Mouse (Mus musculus): ENCODE measurements around the gene Acadvl.

Acadvl gene

DNA sequence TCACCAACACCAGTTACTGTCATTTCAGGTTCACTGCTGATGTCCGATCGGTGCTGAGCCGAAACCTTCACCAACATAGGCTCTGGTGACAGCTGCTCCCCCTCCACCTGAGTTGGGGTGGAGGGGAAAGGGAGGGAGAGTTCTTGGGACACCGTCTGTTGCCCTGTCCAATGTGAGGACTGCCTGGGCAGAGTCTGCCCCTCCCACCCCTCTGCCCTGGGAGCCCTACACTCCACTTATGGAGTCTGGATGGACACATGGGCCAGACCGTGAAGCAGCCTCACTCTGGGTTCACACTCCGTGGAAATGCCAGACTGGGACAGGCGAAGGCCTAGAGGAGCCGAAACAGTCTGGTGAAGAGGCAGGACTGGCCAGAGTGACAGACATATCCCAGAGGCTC is 25.3 kb downstream of the Acadvl start:
- in situ Hi-C loops (cut with MboI; ENCODE audit: unreplicated experiment in 2 of 2), result loop anchor here in 1 of 2 experiments (25.0 kb wide), 2 partner anchors 578 to 928 kb away; partner anchors contain the start of genes Borcs6, Kdm6b and Tmem107

DNA sequence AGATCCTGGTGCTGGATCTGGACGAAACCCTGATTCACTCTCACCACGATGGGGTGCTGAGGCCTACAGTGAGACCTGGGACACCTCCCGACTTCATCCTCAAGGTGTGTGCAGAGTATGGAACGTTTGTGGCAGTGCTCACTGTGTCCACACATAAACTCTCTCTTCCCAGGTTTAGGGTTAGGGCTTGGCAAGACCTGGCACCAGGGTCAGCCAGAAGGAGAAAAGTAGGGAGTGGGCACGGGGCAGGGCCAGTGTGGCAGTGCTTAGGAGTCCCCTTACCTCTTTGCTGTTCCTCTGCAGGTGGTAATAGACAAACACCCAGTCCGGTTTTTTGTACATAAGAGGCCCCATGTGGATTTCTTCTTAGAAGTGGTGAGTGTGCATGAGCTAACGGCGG is 30.8 kb downstream of the Acadvl start:
- in situ Hi-C loops (cut with MboI; ENCODE audit: unreplicated experiment in 2 of 2), result loop anchor here in 1 of 2 experiments (25.0 kb wide), 2 partner anchors 572 to 922 kb away; partner anchors contain the start of genes Borcs6, Kdm6b and Tmem107

DNA sequence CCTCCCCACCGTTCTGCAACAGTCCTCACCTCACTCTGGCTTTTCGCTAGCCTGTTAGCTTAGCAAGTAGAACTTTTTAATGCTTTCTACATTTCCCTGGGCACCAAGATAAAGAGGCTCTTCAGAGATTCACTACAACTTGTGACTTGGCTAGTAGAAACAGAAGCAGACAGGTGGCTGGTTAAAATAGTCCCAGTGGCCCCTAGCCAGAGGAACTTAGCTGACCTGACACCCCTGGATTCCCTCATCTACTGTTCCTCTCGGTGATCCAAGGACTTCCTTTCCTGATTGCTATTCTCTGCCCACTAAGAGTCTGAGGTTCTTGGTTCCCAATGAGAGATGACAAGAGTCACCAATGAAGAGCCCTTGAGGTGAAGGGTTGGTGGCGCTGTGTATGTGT is 31.8 kb downstream of the Acadvl start:
- in situ Hi-C loops (cut with MboI; ENCODE audit: unreplicated experiment in 2 of 2), result loop anchor here in 1 of 2 experiments (25.0 kb wide), 2 partner anchors 571 to 921 kb away; partner anchors contain the start of genes Borcs6, Kdm6b and Tmem107

DNA sequence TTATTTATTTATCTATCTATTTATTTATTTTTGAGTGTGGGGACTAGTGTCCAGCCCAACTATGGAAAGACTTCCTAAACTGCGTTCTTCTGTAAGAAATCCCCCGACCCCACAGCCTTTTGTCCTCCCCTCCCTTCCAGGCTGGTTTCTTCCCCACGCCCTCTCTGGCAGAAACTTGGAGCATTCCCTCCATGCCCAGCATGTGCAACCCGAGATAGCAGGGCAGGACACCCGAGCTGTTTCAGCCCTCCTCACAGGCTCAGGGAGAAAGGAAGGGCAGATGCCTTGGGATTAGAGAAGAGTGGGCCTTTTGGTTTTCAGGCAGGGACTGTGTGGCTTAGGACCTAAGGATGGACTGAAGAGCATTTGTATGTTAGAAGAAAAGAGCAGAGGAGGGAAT is 32.3 kb downstream of the Acadvl start:
- in situ Hi-C loops (cut with MboI; ENCODE audit: unreplicated experiment in 2 of 2), result loop anchor here in 1 of 2 experiments (25.0 kb wide), 2 partner anchors 571 to 921 kb away; partner anchors contain the start of genes Borcs6, Kdm6b and Tmem107

DNA sequence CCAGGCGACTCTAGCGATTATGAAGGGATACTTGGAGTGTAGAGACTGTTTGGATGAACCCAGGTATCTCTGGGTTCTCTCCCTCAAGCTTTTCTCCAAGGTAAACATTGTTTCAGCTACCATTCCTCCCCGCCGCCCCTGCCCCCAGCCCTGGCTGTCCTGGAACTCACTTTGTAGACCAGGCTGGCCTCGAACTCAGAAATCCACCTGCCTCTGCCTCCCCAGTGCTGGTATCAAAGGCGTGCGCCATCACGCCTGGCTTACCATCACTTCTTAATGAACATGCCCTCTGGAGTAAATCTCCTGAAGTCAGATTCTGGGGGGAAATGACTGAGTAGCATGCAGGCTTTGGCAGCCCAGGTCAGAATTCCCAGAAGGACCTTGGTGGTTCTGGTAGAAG is 33.0 kb downstream of the Acadvl start, which contains the start of gene Elp5:
Gene Elp5 (minus strand): TSS at position 293 of the 400 bp plus-strand sequence.
- in situ Hi-C loops (cut with MboI; ENCODE audit: unreplicated experiment in 2 of 2), result loop anchor here in 1 of 2 experiments (25.0 kb wide), 2 partner anchors 570 to 920 kb away; partner anchors contain the start of genes Borcs6, Kdm6b and Tmem107

DNA sequence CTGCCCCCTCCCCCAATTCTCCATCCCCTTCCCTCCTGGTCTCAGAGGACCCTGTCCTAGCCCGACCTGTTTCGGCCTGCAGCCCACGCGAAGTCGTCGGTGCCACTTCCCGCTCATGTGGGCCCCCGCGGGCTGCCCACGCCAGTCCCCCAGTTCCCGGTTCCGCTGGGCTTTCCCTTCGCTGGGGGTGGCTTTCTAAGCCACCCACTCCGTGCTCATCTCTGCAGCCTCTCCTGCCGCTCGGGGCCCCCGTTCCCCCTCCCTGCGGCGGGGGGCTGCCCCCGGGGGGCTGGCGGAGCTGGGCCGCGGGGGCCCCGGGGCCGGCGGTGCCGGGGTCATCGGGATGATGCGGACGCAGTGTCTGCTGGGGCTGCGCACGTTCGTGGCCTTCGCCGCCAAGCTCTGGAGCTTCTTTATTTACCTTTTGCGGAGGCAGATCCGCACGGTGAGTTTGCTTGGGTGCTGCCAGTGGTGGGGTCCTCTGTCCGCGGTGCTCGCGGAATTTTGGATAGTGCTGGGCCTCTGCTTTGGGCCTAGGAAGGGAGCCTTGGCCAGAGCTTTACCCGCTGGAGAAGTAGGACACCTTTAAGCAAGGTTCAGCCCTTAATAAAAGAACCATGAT is 34.0 kb downstream of the Acadvl start, which contains the start of gene Ctdnep1:
Gene Ctdnep1 (plus strand): TSS at position 16 of the 622 bp plus-strand sequence.
- in situ Hi-C loops (cut with MboI; ENCODE audit: unreplicated experiment in 2 of 2), result loop anchor here in 1 of 2 experiments (25.0 kb wide), 2 partner anchors 569 to 919 kb away; partner anchors contain the start of genes Borcs6, Kdm6b and Tmem107

DNA sequence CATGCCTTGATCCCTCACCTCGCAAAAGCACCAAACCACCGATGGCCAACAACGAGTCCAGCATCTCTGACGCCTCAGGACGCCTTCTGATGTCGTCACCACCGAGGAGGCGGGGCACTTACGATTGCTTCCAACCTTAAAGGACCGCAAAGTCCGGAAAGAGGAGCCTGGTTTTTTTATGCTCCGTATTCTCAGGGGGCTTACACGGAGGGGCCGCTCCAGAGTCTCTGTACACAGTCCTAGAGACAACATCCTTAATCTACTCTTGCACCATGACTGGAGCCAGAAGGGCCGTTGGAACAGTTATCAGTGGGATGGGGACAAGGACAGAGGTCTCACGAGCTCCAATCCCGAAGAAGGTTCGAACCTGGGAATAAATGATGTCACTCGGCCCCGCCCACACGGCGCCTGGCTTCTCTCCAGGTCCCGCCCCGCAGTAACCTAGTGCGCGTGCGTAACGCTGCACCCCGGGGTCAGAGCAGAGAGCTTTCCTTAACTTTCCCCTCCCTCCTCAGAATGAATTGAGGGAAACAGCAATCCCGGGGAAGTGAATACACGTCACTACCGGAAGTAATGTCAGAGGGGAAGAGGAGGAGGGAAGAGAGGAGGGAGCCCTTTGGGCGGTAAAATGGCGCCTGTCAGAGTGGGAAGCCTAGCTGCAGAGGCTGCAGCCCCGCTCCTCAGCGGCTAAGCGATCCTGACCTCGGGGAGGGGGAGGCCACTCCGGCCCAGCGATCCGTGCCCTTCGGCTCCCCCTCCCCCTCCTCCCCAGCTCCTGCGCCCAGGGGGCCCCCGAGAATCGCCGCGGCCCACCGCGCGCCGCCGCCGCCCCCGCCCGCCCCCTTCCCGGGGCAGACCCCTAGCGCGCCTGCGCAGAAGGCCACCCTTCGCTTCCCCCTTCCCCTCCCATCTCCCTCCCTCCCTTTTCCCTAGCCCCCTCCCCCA is 34.7 kb downstream of the Acadvl start:
- in situ Hi-C loops (cut with MboI; ENCODE audit: unreplicated experiment in 2 of 2), result loop anchor here in 1 of 2 experiments (25.0 kb wide), 2 partner anchors 568 to 918 kb away; partner anchors contain the start of genes Borcs6, Kdm6b and Tmem107

DNA sequence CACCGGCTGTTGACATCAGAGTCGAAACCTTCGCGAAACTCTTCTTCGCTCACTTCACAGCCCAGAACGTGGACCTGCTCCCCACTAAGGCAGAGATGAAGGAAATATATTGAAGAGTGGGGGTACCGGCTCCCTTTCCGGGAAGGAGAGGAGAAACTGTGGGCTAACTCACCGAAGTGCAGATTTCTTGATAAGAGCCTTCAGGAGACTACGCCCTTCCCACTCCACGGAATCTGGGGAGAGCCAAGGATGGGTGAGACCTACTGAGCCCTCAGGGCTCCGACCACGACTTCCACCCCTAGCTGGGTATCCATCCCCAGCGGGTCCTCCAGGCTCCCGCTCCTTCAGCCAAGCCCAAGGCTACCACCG is 35.4 kb downstream of the Acadvl start:
- in situ Hi-C loops (cut with MboI; ENCODE audit: unreplicated experiment in 2 of 2), result loop anchor here in 1 of 2 experiments (25.0 kb wide), 2 partner anchors 568 to 918 kb away; partner anchors contain the start of genes Borcs6, Kdm6b and Tmem107

DNA sequence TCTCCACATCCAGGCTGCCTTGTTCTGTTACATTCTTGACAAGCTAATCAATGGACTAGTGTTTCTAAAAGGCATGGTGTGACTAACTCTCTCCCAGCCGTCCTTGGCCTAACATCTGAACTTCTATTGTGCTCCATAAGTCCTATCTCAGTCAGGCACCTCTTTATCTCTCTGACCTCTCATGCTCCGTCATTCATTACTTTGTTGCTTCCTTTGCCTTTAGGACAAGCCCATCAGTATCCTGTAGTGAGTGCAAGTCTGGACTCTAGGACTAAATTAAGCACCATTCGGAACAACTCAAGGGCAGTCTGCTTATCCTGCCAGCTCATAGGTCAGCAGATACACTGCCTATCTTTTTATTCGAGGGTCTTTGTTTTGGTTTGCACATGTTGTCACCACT is 38.9 kb downstream of the Acadvl start:
- in situ Hi-C loops (cut with MboI; ENCODE audit: unreplicated experiment in 2 of 2), result loop anchor here in 1 of 2 experiments (25.0 kb wide), 2 partner anchors 564 to 914 kb away; partner anchors contain the start of genes Borcs6, Kdm6b and Tmem107

DNA sequence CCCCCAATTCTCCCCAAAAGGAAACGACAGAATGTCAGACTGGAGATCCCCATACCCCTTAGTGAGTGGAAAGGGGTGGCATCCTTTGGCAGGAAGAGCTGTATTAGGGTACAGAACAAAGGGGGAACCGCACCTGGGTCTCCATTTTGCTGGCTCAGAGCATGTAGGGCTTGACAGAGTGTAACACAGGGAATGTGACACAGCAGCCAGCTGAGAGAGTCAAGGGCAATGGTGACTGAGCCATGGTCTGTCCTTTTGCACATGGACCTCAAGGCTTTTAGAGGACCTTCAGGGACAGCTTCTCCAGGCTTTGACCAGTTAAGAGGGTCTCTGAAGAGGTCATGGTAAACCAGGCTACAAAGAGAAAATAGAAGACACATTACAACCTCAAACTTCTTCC is 40.3 kb downstream of the Acadvl start:
- in situ Hi-C loops (cut with MboI; ENCODE audit: unreplicated experiment in 2 of 2), result loop anchor here in 1 of 2 experiments (25.0 kb wide), 2 partner anchors 563 to 913 kb away; partner anchors contain the start of genes Borcs6, Kdm6b and Tmem107

DNA sequence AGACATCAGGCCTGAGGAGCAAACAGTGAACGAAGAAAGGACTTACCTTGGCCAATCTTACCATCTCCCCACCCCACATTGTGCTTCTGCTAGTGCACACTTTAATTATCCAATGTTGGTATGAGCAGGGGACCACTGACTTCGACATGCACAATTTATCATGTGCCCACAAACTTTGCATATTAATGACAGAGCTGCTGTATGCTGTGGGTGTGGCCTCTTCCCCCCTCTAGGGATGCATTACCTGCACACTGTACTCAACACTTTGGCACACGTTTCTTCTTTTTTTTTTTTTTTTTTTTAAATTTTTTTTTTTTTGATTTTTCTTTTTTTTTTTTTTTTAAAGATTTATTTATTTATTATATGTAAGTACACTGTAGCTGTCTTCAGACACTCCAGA is 44.4 kb downstream of the Acadvl start:
- in situ Hi-C loops (cut with MboI; ENCODE audit: unreplicated experiment in 2 of 2), result no loop called here

DNA sequence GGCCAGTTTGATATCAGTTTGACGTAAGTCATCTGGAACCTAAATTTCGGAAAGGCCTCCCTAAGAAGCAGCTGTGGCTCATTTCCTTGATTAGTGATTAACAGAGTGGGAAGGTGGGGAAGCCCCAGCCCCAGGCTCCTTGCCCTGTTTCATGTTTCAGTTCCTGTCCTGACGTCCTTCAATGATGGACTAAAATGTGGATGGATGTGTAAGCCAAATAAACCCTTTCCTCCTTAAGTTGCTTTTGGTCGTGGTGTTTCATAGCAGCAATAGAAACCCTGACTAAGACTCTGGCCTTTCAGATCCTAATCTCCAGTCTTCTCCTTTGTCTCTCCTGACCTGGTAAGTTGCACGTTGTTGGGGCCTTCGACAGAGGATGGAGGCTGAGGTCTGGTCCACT is 45.0 kb downstream of the Acadvl start:
- in situ Hi-C loops (cut with MboI; ENCODE audit: unreplicated experiment in 2 of 2), result no loop called here

DNA sequence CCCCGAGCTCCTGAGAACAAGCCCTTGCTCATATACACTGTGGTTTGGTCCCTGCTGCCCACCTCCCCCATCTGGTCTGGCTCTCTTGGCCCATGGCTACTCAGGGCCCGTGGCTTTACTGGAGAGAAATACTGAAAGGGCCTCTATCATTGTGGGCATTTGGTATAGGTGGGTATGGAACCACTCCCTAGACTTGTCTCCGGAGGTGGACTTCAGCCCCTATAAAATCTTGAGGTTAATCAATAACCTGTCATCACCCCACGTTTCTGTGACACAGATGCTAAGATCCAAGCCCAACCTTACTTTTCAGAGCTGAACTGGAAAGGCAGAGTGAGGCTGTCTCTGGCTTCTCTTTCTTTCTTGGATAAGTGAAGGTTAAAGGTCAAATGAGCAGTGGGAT is 46.4 kb downstream of the Acadvl start:
- in situ Hi-C loops (cut with MboI; ENCODE audit: unreplicated experiment in 2 of 2), result no loop called here

DNA sequence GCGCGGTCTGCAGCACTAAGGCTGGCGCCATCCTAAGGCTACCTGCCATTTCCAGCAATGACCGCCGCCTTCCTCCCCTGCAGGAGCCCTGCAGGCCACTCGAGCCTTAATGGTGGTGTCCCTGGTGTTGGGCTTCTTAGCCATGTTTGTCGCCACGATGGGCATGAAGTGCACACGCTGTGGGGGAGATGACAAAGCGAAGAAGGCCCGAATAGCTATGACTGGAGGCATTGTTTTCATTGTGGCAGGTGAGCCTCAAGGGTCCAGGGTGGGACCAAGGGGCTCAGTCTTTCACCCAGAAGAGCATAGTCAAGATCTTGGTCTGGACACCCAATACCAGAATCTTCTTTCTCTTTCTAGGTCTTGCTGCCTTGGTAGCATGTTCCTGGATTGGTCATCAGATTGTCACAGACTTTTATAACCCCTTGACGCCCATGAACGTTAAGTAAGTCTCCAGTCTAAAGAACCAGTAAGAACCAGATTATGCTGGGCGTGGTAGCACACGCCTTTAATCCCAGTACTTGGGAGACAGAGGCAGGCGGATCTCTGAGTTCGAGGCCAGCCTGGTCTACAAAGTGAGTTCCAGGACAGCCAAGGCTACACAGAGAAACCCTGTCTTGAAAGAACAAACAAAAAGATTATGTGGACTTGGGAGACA is 48.2 kb downstream of the Acadvl start:
- in situ Hi-C loops (cut with MboI; ENCODE audit: unreplicated experiment in 2 of 2), result no loop called here

DNA sequence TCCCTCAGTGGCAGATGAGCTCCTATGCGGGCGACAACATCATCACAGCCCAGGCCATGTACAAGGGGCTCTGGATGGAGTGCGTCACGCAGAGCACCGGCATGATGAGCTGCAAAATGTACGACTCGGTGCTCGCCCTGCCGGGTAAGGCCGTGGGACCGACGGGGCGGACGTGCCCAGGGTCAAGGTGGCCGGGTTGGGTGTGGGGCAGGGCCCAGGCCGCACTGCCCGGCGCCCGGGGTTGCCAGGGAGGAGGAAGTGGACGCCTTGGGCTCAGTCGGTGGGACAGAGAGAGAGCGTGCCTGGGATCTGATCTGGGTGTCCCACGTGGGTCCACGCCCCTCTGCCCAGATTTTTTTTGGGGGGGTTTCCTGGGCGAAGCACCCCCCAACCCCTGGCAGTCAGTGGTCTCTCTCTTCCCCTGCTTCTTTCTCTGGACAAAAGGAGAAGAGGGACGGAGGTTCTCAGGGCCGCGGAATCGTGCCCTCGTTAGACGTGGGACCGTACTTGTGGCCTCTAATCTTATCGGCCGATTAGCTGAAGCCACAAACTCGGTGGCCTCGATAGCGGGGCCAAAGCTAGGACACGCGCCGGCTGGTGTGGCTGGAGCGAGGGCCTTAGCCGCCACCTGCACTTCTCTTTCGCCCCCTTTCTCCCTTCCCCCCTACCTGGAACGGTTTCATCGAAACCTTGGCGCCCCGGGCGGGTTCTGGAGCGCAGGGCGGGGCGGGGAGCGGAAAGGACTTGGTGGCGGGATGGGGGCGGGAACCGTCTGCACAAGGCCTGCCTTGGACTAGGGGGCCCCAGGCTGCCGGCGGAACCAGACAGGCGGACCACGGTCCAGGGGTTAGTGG is 49.0 kb downstream of the Acadvl start:
- in situ Hi-C loops (cut with MboI; ENCODE audit: unreplicated experiment in 2 of 2), result no loop called here

DNA sequence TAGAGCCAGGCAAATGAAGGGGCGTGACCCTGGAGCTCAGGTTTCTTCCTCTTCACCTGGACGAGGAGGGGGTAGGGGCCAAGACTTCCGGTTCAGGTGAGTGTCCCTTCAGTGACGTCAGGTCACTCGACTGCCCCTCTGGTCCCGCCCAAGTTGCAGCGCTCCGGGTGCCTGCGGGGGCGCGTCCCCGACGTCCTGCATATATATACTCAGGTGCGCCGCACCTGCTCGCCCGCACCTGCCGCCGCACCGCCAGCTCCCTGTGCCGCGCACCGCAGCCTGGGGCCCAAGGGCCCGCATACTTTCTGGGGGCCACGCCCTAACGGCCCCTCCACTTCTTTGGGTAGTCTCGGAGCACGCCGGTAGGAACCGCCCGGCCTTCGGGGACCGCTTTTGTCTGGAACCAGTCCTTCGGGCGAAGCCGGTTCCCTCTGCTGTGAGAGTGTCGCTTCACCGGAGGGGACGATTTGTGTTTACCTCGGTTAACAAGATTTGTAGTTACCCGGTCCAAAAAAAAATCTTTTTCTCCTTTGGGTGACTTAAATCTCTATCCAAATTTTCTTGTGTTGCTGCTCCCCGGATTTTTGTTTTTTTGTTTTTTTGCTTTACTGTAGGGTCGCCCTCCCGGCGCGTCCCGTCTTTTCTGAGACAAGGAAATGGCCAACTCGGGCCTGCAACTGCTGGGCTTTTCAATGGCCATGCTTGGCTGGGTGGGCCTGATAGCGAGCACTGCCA is 49.8 kb downstream of the Acadvl start:
- in situ Hi-C loops (cut with MboI; ENCODE audit: unreplicated experiment in 2 of 2), result no loop called here

DNA sequence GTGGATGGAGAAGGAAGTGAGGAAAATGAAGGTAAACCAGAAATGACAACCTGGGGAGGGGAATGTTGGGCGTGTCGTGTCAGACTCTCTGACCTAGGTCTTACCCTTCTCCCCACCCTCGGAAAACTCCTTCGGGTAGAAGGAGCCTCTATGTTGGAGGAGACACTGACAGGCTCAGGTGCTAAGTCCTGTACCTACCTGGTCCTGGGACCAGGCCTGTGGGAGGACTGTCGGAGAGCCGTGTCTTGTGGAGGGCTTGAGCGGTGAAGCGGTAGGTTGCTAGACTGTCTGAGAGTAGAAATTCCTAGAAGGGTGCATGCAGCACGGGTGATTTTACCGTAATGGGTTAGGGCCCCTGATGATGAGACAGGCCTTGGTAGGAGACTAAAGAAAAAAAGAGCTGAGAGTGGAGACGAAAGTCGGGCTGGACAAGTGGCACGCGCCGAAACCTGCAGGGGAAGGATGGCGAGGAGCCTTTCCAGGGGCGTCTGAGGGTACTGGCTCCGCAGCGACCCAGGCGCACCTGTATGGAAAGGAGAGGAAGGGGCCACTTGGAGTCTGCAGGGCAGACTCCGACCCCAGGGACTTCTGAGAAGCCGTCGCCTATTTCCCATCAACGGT is 50.5 kb downstream of the Acadvl start, which contains the start of gene Cldn7:
Gene Cldn7 (plus strand): TSS at position 130 of the 621 bp plus-strand sequence.
- in situ Hi-C loops (cut with MboI; ENCODE audit: unreplicated experiment in 2 of 2), result no loop called here

DNA sequence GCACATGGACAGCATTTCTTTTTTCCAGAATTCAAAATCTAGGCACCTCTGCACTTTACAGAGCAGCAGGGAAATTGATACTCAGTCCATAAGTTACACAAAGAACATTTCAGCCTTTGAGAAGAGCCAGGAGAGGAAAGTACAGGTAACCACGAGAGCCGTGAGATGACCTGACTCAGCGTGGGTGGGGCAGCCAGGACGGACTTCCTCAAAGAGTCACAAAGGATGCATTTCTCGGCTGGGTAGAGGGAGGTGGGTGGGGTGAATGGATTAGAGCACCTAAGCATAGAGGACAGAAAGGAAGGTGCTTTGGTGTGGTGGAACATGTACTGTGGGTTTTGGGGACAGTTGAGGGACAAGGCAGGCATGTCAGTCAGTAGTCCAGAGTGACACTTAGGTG is 53.4 kb downstream of the Acadvl start:
- in situ Hi-C loops (cut with MboI; ENCODE audit: unreplicated experiment in 2 of 2), result no loop called here

Measured in v-Abl transformed pro-B cells (cell line).